Mouse (Mus musculus): Measurements from ENCODE around the gene Fbxl13.

DNA sequence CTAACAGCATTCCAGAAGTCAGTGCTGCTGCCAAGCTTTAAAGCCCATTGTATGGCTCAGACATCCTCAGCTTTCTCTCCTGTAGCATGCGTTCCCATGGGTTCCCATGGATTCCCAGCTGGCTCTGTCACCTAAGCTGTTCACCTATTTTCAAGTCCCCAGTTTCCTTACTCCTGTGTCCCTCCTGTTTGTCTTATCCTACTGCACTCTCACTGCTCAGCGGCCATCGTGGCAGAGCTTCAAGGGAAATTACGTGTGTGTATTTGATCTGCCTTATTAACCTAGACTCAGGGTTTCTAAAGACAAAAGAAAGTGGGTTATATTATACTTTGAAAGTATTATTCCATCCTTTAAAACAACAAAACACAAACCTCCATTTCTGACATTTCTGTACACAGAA, 156.3 kb downstream of the Fbxl13 start:
- TF ChIP-seq POLR2A (IDR thresholded peaks at IDR 0.05; ENCODE audit: insufficient read length, low read depth) (no peak), MAX (IDR thresholded peaks at IDR 0.05; ENCODE audit: low read depth) (no peak), MYOD1 (IDR thresholded peaks at IDR 0.05; ENCODE audit: control insufficient read depth in 1 of 3, insufficient read length in 2 of 3, low read depth in 2 of 3) (no peak), POLR2AphosphoS2 (IDR thresholded peaks at IDR 0.05; ENCODE audit: insufficient read length, low read depth) (no peak), TCF12 (IDR thresholded peaks at IDR 0.05; ENCODE audit: insufficient read depth, poor library complexity, severe bottlenecking) (no peak)

Data from myocyte (in vitro differentiated cells).